Mouse (Mus musculus): Measurements from ENCODE around the gene Npm1. TPM values are rescaled to one million over a fixed set of nuclear protein-coding genes. Genes with fewer than 3 reads are reported as not detected.

The Npm1 gene
- total RNA-seq (2022), result 100 to 1,000 TPM; 269 to 308 (median 290) TPM

DNA sequence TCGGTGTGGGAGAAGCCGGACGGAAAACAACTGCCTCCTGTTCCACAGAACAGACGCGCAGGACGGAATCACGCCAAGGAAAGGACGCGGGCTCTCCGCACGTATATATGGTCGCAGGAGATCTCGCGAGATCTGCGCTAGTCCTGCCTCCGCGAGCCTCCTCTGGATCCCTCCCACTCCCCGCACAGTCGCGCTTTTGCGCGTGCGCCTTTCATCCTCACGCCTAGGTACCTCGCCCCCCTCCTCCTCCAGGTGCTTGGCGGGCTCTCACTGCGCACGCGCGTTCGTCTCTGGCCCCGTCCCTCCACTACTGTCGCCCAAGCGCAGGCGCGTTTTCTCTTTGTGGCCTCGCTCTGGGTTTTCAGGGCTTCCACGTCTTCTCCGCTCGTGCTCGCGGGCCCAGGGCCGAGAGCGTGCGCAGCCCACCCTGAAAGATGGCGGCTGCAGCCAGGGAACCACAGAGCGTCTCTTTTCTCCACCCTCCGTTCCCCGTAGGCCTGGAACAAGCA, at the start of gene Npm1:
TSS of gene Npm1 (minus strand) at position 209 of the 509 bp plus-strand sequence.
- DNase-seq, result peak; percentile 99

DNA sequence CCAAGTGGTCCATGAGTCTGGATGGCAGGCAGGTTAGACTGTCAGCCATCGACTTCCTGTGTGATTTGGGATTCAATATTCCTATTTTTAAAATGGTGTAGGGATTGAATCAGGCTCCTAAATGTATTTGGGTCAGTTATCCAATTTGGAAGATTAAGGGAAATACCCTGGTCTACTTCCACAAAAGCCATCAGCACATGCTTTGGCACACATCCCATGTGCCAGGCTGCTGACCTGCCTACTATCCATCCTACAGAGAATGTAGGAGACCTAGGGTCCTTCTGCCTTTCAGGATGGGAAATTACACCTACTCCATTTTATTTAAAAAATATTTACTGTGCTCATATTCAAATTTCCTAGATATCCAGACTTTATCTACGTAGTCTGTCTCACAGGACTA, 44.4 kb upstream of the Npm1 start:
- DNase-seq, result no peak

DNA sequence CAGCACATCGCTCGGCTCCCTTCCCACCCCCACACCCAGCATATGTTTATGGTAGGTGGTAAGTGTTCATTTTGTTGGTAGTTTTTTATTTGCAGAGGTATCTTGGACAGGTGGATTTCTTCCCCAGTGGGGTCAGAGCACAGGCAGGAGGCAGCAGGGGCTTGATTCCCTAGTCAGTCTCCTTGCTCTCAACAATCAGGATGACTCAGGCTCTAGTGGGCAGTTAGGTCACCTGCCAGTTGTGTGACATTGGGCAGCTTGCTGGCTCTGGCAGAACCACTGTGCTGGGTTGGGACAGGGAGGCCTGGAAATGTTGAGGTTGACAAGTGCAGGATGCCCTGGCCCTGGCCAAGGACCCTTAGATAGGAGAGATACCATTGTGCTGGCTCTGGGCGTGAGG, 42.0 kb upstream of the Npm1 start:
- DNase-seq, result no peak

DNA sequence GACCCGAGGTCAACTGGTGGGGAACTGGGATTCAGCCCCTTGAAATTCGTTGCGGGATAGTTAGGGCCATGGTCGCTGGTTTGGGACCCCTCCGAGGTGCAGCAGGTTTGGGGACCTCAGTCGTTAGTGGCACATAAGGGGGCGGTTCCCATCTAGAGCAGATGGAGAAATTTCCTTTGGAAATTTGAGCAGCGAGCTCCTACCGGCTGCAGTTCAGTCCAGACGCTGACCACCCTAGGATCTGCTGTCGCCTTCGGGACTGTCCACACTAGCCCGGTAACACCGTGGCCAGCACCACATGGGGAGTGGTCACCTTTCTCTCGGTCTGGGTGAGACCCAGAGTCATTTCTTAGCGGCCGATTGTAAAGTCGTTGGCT, 41.3 kb upstream of the Npm1 start:
- no peak for DNase-seq

DNA sequence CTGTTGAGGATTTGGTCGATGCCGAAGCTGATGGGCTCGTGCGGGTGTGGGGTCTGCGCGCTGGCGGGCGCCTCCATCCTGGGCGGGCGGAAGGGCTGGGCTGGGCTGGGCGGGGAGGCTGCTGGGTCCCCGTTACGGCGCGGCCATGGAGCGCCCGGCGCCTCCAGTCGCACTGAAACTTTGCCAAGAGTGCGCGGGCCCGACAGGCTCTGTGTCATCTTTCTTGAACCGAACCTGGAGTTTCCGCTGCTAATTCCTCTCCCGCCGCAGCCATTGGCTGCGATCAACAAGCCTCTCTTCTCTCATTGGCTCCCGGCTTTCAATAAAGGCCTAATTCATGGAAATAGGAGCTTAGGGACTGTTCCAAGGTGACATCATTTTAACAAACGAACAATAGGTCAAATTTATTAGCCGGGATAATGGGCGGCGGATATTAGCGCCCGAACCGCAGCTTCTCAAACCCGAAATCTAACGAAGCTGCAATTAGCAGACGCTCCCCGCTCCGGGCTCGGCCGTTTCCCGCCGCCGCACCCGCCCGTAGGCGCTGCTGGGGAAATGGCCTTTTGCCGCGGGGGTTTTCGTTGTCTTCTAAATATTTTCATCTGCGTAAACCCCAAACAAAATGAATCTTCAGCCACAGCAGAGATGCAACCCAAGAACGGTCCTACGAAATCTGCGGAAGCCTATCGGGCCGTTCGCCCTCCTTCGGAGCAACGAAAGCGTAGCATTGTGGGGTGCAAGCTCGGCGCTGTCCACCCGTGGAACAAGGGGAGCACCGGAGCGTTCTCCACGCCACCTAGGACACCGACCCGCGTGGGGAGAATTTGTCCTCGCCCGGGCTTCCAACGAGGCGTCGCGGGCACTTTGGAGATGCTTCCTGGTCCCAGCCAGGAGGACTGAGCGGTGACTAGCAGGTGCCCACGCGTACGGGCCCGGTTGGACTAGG, 40.6 kb upstream of the Npm1 start, which contains the start of gene Tlx3:
TSS of gene Tlx3 (minus strand) at position 207 of the 946 bp plus-strand sequence.
- no peak for DNase-seq

DNA sequence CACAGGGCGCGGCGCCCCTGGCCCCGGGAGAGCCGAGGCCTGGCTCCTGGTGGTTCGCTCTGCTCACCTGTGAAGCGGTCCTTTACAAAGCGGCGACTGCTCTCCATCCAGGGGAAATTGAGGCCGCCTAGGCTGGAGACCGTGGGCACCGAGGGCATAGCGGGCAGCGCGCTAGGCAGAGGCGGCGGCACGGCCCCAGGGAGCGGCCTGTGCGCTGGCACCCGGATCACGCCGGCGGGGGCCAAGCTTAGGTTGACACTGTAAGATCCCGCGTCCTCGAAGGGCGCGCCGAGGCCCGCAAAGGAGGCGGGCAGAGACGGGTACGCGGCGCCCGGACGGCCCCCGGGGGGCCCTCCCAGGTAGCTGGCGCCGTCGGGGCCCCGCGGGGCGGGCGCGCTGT, 40.0 kb upstream of the Npm1 start:
- no peak for DNase-seq

DNA sequence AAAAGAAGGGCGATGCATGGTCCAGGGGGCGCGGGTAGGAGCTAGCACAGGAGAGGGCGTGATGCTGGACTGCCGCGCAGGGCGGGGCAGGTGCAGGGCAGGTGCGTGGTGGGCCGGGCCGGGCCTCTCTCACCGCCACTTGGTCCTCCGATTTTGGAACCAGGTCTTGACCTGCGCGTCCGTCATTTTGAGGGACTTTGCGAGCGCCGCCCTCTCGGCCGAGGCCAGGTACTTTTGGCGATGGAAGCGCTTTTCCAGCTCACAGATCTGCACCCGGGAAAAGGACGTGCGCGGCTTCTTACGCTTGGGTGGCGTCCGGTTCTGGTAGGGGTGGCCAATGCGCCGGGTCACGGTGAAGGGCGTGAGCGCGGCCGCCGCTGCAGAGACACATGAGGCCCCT, 39.3 kb upstream of the Npm1 start:
- no peak for DNase-seq

DNA sequence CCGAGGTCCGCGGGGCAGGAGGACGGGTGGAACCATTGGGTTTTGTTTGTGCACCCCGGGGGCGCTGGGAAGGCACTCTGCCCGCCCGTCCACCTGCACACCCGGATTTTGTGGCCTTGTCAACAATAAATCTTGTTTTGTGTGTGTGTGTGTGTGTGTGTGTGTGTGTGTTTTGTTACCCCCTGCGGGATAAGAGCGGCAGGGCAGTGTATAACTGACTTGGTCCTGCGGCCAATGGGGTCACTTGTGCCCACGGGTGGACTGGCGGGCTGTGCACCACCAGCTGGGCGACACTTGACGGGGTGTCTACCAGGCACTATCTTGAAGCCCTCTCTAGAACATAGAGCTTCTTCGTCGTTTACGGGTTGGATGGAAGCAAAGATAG, 38.6 kb upstream of the Npm1 start:
- no peak for DNase-seq

DNA sequence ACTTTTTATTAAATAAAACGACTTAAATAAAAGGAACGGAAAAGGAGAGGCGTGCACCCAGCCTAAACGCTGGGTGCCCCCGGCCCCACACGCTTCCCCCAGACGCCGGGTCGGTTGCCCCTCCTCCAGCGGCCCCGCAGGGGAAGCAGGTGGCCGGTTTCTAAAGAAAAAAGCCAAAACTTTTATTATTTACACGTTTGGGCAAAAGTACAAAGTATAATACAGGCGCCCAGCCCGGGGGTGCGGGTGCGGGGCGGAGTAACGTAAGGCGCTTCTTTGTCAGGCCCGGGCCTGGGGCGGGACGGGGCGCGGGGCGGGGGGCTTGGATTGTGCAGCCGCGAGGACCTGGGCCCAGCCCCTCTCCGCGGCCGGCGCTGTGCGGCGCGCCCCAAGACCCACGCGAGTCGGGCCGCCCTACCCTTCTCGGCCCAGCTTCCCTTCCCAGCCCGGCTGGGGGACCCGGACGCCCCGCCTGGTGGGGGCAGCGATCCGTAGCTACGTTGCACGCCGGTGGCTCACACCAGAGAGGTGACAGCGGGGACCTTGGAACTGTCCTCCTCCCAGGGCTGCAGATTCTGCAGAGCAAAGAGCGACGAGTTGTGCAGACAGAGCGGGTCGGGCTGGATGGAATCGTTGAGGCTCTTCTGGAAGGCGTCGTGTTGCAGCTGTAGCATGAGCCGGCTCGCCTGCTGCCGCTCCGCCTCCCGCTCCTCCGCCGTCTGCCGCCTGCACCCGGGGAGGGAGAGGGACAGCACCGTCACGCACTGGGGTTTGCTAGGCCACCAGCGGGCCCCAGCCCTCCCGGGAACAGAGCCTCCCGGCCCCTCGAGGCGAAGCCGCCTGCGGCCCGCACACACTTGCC, 38.0 kb upstream of the Npm1 start:
- no peak for DNase-seq

DNA sequence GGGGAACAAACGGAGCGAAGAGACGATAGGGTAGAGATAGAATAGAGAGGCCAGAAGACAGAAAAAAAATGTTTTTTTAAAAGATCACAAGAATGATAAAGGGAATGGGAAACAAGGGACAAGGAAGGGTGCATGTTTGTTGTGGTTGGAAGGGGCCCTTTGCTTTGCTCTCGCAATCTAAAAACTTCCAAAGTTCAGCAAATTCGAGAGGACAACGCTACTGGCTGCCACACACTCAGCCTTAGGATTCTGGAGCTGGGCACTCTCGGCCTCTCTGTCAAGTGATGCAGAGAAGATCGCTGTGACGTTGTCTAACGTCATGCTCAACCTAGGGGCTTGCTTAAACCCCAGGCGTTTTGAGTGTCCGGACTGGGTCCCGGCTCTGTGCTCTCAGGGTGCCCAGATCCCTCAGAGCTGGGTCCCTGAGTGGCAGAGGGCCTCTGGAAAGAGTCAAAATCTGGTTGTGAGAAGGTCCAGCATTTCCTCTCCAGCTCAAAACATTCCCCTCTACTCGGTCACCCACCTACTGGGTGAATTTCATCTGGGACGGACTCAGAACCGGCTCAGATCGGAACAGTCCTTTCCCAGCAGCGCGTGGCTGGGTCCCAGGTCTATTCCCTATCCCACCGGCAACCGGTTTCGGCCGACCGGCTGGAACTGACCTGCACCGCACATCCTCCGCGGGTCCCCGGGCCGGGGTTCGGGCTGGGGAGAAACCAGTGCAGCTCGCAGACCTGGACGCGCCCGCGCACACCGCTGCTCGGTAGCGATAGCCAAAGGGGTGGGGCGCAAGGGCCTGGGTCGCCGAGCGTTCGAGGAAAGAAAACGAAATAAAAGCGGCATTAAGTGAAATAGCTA, 37.1 kb upstream of the Npm1 start:
- DNase-seq, result no peak

DNA sequence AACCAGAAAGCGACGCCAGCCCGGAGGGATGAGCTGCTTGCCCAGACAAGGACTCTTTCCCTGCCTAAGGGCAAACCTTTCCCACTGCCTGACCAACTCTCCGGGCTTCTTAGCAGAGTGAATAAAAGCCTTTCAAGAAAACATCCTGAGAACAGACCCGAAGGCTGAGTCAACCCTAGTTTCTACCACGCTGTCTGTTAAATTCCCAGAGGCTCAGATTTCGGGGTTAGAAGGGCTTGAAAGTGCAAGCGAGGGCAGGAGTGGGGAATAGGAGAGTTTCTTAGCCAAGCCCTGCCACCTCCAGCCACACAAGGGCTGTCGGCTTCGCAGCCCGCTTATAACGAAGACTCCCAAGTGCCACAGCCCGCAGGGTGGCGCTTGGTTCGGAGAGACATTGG, 36.1 kb upstream of the Npm1 start:
- DNase-seq, result no peak

DNA sequence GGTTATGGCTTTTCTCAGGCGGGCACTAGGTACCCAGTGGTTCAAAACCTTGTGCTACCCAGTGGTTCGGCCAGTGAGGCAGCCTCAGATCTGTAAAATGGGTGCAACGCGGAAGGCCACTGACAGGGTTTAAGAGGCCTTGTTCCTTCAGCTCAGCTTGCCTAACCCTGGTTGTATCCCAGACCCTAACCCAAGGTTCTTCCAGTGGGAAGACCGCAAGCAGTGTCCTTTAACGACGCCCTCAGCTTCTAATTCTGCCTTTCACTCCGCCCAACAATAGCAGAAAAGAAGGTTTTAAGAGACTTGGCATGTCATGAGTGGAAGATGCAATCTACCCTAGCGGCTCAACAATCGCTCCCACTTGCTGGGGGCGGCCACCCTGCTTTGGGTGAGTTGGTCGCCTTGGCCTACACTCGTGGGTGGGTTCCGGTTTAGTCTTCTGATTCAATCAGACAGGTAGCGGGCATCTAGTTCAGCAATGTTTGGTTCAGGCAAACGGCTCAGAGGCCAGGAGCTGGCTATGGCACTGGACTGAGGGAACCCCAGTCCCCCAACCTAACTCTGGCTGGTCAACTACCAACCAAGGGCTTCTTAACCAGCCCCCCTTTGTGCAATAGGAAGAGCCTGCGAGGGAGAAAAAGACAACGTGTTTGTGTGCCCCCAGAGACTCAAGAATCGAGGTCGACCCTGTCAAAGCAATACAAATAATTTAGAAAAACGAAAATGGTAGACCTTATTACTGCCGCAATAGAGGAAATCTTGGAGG, 35.5 kb upstream of the Npm1 start:
- DNase-seq, result no peak

DNA sequence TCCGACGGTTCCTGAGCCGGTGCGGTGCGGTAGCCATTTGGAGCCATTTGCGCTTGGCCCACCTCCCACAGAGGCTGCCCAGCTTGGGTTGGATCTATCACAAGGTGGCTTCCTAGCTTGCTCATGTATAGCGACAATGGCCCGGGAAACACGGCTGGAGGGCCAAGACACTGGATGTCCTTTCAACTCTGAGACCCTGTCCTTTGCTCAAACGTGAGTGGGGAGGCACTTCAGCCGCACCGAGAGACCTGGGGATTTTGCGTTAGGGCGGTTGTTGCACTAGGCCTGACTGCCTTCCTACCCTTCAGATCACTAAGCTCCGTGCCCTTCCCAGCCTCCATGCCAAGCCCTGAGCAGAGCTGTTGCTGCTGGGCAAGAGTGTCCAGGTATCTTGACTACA, 34.7 kb upstream of the Npm1 start:
- DNase-seq, result no peak

DNA sequence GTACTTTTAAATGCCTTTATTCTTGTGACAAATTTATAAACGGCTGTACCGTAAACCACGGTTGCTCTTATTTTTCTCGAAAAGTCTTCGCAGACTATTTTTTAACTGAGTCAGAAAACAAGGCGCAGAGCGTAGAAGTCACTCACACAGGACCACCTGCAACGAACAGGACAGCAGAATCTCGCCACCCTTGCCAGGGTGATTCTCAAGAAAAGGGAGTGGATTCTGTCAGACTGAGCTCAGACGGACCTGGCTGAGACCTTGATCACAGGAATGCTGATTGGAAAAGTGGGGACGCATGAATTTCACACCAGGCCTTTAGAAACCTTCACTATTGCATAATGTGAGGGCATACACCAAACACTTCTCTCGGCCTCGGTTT, 34.1 kb upstream of the Npm1 start:
- DNase-seq, result no peak

DNA sequence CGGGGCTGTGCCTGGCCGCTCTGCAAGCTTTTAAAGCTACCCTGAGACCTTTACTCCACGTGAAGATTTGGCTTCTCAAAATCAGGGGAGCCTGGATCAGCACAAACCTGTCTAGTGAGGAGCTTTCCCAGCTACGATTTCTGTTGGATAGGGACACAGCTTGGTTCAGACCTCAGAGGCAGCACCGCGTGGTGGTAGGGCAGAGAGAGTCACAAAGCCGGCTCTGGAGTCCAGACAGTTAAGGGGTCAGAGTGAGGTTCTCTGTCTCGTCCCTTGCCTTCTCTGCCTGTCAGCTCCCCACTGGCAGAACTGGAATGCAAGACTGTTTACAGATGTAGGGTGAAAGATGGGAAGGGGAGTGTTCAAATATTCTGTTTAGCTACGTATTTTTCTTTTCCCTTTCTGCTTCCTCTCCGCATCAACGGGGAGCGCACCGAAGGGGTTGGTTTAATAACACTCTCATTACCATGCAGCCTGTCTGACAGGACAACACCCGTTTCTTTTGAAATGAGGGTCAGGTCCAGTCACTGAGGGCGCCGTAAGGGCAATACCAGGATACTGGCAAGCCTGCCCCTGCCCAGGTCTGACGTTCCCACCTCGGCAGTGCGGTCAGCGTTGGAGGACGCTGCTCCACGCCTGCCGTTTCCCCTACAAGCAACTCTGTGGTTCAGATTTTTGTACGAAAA, 33.6 kb upstream of the Npm1 start:
- DNase-seq, result no peak

DNA sequence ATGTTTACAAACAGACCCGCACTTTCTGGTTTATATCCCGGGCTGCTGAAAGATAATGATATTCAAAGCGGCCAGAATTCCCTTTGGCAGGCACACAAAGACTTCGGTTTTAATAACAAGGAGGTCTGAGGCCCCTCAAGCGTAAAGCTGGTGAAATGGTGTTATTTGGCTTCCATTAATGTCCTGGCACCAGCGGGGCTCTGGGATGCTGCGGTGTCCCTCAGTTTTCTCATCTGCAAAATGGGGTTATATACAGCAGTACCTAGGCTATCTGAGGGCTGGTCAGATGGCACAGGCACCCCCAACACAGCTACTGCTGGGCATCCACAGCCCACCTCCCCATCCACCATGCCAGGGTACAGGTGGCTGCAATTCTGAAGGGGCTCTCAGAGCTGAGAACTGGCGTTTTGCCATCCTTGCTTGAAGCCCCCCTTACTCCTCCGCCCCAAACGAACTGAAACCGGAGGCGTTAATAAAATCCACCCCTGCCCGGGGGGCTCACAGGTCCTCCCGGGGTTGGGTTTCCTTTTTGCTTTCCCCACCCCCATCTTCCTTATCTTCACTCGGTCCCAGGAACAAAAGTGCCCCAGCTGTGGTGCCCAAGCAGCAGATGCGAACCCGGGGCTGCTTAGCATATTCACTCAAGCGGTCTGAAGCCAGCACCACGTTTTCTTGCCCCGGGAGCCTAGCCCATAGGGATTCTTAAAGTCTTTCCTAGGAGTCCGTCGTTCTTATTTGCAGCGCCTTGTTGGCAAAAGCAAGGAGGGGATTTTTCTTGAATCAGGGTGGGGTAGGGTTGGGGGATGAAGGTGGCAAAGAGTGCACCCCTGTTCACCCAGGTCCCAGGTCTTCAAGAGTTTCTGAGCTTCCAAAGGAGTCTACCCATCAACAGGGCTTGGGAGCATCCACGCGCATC, 32.8 kb upstream of the Npm1 start:
- no peak for DNase-seq

DNA sequence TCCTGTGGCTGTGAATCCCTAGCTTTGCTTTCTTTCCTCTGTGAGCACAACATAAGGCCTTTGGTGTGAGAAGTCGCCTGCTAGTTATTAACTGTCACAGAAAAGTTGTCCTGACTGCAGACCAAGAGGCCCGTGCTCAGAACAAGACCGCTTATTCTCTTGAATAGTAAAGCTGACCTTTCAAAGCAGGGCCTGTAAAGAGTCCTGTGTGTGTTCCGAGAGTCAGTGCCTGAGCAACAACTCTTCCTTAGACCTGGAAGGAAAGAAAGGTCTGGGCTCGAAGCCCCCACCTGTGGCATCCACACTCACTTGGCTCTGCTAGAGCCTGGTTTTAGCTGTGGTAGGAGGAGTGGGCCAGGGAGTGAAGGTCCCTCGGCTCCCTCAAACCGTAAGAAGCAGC, 32.1 kb upstream of the Npm1 start:
- DNase-seq, result no peak

DNA sequence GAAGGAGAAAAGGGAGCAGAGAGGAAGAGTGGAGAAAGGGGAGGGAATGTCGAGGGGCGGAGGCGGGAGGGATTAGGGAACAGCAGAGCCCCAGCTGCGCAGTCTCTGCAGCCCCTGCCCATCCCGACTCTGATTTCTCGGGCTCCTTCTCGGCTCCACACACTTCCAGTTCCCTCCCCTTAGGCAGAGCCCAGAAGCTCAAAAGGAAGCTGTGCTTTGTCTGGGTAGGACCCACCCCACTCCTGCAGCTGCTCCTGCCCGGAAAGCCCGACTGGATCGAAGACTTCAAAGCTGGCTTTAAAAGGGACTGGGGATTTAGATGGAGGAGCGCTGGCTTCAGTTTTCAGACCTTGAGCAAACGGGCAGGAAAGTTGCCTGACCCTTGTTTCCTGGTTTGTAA, 30.7 kb upstream of the Npm1 start:
- DNase-seq, result no peak

DNA sequence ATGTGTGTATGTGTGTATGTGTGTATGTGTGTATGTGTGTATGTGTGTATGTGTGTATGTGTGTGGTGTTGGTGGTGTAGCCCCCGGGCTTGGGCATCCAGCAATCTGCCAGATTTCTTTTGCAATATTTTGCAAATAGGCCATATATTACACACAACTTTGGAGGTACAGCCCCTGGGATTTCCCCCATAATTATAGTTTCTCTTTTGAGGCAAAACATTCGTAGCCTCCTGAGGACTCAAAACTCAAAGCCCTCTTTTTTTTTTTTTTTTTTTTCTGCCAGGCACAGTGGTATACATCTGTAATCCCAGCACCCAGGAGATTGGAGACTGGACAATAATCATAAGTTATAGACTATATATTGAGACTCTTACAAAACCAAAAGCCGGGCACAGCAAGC, 18.8 kb upstream of the Npm1 start:
- DNase-seq, result no peak

DNA sequence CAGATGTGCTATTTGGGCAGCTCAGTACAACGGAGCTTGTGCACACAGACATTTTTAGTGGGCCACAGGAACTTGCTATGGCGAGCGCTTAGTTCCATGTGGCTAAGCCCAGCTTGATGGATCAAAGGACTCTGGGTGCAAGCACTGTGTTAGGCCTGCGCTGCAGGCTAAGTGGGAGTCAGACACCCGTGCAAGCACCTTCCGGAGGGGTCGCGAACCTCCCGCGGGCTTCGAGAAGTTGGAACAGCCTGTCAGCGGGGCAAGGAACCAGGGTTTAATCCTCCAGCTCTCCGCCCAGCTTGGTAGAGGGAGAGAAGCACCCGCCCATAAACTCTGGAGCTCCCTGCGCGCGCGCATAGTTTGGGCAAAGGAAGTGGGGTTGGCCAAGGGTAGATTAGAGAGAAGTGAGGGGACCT, 17.7 kb upstream of the Npm1 start:
- DNase-seq, result no peak
